Mouse (Mus musculus) stomach, postnatal 0 days (tissue): ENCODE results near the gene Xrcc5. TPM values are rescaled to one million over a fixed set of nuclear protein-coding genes. Genes with fewer than 3 reads are reported as not detected.

ENCODE experiments used
- ATAC-seq: fragments of 200-750 bp; cut with Nextera tagmentation; 2 replicates; pipeline ENCODE4 v1.8.0; 2017; ENCODE audit not compliant: low FRiP score, low TSS enrichment
- DNase-seq: peaks from one replicate; pipeline ENCODE4 v3.0.0-alpha.2; 2016; ENCODE audit warnings: low spot score
- H3K27ac ChIP-seq: fragments of 300-500 bp; sonication (generic); replicated peaks from 2 replicates; pipeline ENCODE4 v1.5.1; 2014; ENCODE audit warnings: mild to moderate bottlenecking, control low read depth
- H3K27me3 ChIP-seq: fragments of 300-500 bp; sonication (generic); 2 replicates; pipeline ENCODE4 v1.6.1; 2014; ENCODE audit warnings: low read length; ENCODE audit not compliant: control insufficient read depth, insufficient read depth
- H3K36me3 ChIP-seq: fragments of 300-500 bp; sonication (generic); 2 replicates; pipeline ENCODE4 v1.6.1; 2014; ENCODE audit warnings: low read length, mixed read lengths; ENCODE audit not compliant: control insufficient read depth, insufficient read depth
- H3K4me1 ChIP-seq: fragments of 300-500 bp; sonication (generic); replicated peaks from 2 replicates; pipeline ENCODE4 v1.6.1; 2014; ENCODE audit warnings: antibody characterized with exemption; ENCODE audit not compliant: control insufficient read depth, insufficient read depth
- H3K4me2 ChIP-seq: fragments of 300-500 bp; sonication (generic); replicated peaks from 2 replicates; pipeline ENCODE4 v1.6.1; 2014; ENCODE audit warnings: low read depth, mild to moderate bottlenecking, control low read depth, moderate library complexity
- H3K4me3 ChIP-seq: fragments of 300-500 bp; sonication (generic); 2 replicates; pipeline ENCODE4 v1.5.1; 2014; ENCODE audit warnings: low read depth, low read length, control low read depth
- H3K9ac ChIP-seq: fragments of 300-500 bp; sonication (generic); 2 replicates; pipeline ENCODE4 v1.6.1; 2014; ENCODE audit warnings: mild to moderate bottlenecking, low read length, control low read depth, mixed read lengths
- H3K9me3 ChIP-seq: fragments of 300-500 bp; sonication (generic); 2 replicates; pipeline ENCODE4 v1.6.1; 2016; ENCODE audit warnings: low read length; ENCODE audit not compliant: control insufficient read depth
- CTCF ChIP-seq: IDR thresholded peaks from 2 replicates; pipeline ENCODE4 v1.5.1; 2016; ENCODE audit warnings: antibody characterized with exemption, low read depth, mild to moderate bottlenecking, moderate library complexity
- EP300 ChIP-seq: optimal IDR thresholded peaks from 2 replicates; pipeline ENCODE3; 2016; ENCODE audit warnings: antibody characterized with exemption
- WGBS: fragments of 180-500 bp; shearing (Covaris S2); extraction: QIAGEN DNeasy Blood & Tissue Kit; methylation state at CpG from one replicate; pipeline ENCODE4 v1.1.7; 2014; 5-methylcytosine and 5-hydroxymethylcytosine counted together
- polyA plus RNA-seq: library from polyadenylated mRNA; unstranded; fragments of >200 nt; fragmentation: Nextera tagmentation; extraction: Ambion mirVana; gene quantifications from 2 replicates; pipeline ENCODE4 v1.2.1, GENCODE M21; 2015

Gene Xrcc5
- polyA plus RNA-seq, 1 experiment from 2014 or later, result 21.1 TPM

DNA sequence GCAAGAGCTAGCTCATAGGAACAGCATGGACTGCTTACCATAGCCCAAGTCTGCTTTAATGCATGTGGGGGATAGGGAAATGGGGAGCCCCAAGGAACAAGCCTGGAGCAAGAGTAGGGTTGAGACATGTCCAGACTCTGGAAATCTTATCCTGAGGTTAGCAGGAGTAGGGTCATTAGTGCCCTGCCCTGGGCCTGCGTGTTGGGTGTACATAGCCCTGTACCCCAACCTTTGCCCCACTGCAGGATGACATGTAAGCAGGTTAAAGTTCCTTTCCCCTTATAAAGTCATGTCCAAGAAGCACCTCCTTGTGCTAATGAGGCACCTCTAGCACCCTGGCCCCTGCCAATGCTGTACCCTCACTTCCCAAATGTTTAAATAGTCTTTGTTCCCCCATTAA, 125.4 kb downstream of the Xrcc5 start:
- ATAC-seq (no peak), DNase-seq (no peak)
- H3K9me3 ChIP-seq, result no peaks in the 10 kb centered on the region
- H3K4me1 ChIP-seq, result no peaks in the 10 kb centered on the region
- no peak overlapping the region for H3K9ac ChIP-seq
- 81% methylated on average over 1 of the region's 1 CpGs for WGBS
- no peak for TF ChIP-seq EP300
- TF ChIP-seq CTCF, result no peak
- H3K36me3 ChIP-seq, result no peaks in the 10 kb centered on the region
- H3K27ac ChIP-seq, result no peak overlapping the region
- no peak overlapping the region for H3K4me2 ChIP-seq
- H3K27me3 ChIP-seq, result no peaks in the 10 kb centered on the region
- no peak overlapping the region for H3K4me3 ChIP-seq

DNA sequence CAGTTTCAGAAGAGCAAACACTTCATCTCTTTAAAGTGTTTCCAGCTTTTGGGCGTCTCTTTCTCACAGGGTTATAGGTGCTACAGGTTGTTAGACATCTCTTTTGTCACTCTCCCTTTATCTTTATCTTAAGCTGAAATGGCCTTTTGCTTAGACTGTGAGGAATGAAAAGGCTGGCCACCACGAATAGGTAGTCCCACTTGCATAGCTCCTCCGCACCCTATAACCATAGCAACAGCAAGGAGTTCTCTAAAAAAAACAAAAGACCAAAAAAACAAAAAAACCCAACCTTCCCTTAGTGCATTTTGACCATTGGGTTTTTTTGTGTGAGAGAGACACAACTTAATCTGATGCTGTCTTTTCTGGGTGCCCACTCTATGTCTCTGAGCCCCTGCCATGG, 127.3 kb downstream of the Xrcc5 start:
- Histone ChIP-seq H3K4me3 (no peak overlapping the region), H3K27me3 (no peaks in the 10 kb centered on the region), H3K36me3 (no peaks in the 10 kb centered on the region), H3K9me3 (no peaks in the 10 kb centered on the region), H3K4me1 (no peaks in the 10 kb centered on the region), H3K4me2 (no peak overlapping the region), H3K9ac (no peak overlapping the region), H3K27ac (no peak overlapping the region)
- DNase-seq (no peak), ATAC-seq (no peak)
- TF ChIP-seq CTCF, result no peak
- WGBS, result 59% methylated on average over 3 of the region's 3 CpGs

DNA sequence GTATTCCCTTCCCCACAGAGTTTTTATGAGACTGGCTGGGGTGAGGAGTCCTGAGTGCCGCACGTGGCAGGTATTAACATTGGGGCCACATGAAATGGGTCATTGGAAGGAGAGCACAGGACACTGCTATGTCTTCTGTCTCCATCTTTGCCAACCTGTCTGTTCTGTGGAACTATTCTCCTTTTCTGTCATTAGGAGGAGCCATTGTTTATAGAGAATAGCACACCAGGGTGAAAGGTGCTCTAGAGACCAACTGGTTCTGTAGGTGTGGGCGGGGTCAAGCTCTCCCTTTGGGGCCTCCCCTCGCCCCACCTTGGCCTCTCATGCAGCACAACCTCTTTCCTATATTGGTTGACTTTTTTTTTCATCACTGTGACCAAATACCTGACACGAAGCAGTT, 129.7 kb downstream of the Xrcc5 start:
- Histone ChIP-seq H3K4me1 (no peaks in the 10 kb centered on the region), H3K27me3 (no peaks in the 10 kb centered on the region), H3K36me3 (no peaks in the 10 kb centered on the region), H3K9me3 (no peaks in the 10 kb centered on the region), H3K27ac (no peak overlapping the region), H3K9ac (no peak overlapping the region), H3K4me3 (no peak overlapping the region), H3K4me2 (no peak overlapping the region)
- ATAC-seq (no peak), DNase-seq (no peak)
- 75% methylated on average over 5 of the region's 5 CpGs for WGBS
- TF ChIP-seq CTCF (no peak), EP300 (no peak)

DNA sequence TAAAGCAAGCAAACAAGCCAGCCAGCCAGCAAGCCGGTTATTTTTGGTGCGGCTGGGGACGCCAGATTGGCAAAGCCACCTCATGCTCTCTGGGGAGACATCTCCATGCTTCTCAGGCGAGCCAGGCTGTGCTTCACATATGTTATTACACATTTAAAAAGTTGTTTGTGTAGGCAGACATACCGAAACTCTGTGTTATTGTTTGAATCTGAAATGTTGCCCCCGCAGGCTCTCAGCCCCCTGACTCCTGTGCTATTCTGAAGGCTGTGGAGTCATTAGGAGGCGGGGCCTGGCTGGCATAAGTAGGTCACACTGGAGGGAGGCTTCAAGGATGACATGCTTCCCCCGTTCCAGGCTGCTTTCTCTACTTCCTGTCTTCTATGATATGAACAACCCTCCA, 131.9 kb downstream of the Xrcc5 start:
- 67% methylated on average over 8 of the region's 8 CpGs for WGBS
- no peak overlapping the region for H3K27ac ChIP-seq
- no peaks in the 10 kb centered on the region for H3K27me3 ChIP-seq
- no peak overlapping the region for H3K4me3 ChIP-seq
- no peak for ATAC-seq
- no peaks in the 10 kb centered on the region for H3K36me3 ChIP-seq
- TF ChIP-seq EP300 (no peak), CTCF (no peak)
- H3K4me1 ChIP-seq, result no peaks in the 10 kb centered on the region
- no peak overlapping the region for H3K4me2 ChIP-seq
- H3K9ac ChIP-seq, result no peak overlapping the region
- no peak for DNase-seq
- no peaks in the 10 kb centered on the region for H3K9me3 ChIP-seq

DNA sequence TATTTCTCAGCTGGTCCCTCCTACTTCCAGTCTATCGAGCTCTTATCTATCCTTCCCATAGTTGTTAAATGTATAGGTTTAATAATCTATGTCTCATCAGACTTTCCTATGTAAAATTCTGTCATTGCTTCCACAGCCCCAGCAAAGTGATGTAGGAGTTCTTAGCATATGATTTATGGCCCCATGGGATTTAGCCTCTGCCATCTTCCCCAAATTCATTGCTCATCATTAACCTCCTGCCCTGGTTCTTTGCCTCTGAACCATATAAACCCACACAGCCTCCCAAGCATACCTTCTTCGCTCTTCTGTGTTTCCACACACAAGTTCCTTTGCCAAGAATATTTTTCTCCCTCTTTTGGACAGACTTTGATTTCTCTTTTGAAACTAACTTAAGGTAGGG, 135.5 kb downstream of the Xrcc5 start:
- no peak overlapping the region for H3K4me3 ChIP-seq
- 80% methylated on average over 2 of the region's 2 CpGs for WGBS

More for the DNA sequence above, 135.5 kb downstream of the Xrcc5 start:
- Histone ChIP-seq H3K36me3 (no peaks in the 10 kb centered on the region), H3K4me1 (no peaks in the 10 kb centered on the region), H3K27ac (no peak overlapping the region), H3K9ac (no peak overlapping the region), H3K27me3 (no peaks in the 10 kb centered on the region), H3K4me2 (no peak overlapping the region), H3K9me3 (no peaks in the 10 kb centered on the region)
- no peak for ATAC-seq
- TF ChIP-seq CTCF (no peak), EP300 (no peak)
- DNase-seq, result no peak

Other genes starting within 250 kb of the Xrcc5 start
- gene Mreg, start 95.1 kb upstream of the Xrcc5 start, polyA plus RNA-seq, result 34.6 and 37.7 TPM in 2 replicates
- gene Pecr, start 23.1 kb upstream of the Xrcc5 start, polyA plus RNA-seq, result 44.0 and 44.8 TPM in 2 replicates
- 0.69 and 0.87 TPM in 2 replicates for gene Tmem169, start 23.1 kb upstream of the Xrcc5 start, polyA plus RNA-seq
- 0.08 and 0.11 TPM in 2 replicates for gene March4, start 229.5 kb downstream of the Xrcc5 start, polyA plus RNA-seq